8 mouse cellular contexts compared by ENCODE assay signal in genomic region chr3:104674329-104675220, GRCm38 (mm10). TPM values are rescaled to one million over a fixed set of nuclear protein-coding genes. Genes with fewer than 3 reads are reported as not detected.
A peak's percentile ranks its signal among the peaks of the same experiment; 100 is the strongest.
DNase-seq lines count a peak whose midpoint lies in the region; ATAC-seq and TF ChIP-seq lines count a peak whose summit lies in the region.

No protein-coding gene starts in this region.

- H3K4me1 ChIP-seq in lung, embryonic 14.5 days (ENCODE audit: insufficient read depth): peaks cover 5% of the 10 kb centered on the region; the same call in 1 of the 2 replicates
- H3K4me1 ChIP-seq in lung, adult 2 months (ENCODE audit: control insufficient read depth, insufficient read depth, low read length): peaks cover 11% of the 10 kb centered on the region
- H3K4me1 ChIP-seq in heart, embryonic 15.5 days (replicated peaks): peaks cover 42% of the 10 kb centered on the region
- peaks cover 23% of the 10 kb centered on the region for H3K4me1 ChIP-seq in midbrain, embryonic 13.5 days (replicated peaks)

- 13% methylated on average over 14 of the region's 14 CpGs for WGBS in lung, embryonic 14.5 days
- WGBS in lung, adult 2 months: 19% methylated on average over 14 of the region's 14 CpGs
- 13% methylated on average over 14 of the region's 14 CpGs for WGBS in heart, embryonic 15.5 days
- 31% methylated on average over 14 of the region's 14 CpGs for WGBS in midbrain, embryonic 13.5 days

- no peaks in the 10 kb centered on the region for H3K27me3 ChIP-seq in lung, embryonic 14.5 days (ENCODE audit: insufficient read depth, low read length)
- no peaks in the 10 kb centered on the region for H3K27me3 ChIP-seq in heart, embryonic 15.5 days
- H3K27me3 ChIP-seq in midbrain, embryonic 13.5 days: 0 out of 2 replicates have a peak, but pooled peaks cover 2% of the 10 kb centered on the region

- peak overlapping the region; percentile 63 for H3K27ac ChIP-seq in lung, embryonic 14.5 days (ENCODE audit: low read depth)
- H3K27ac ChIP-seq in heart, embryonic 15.5 days: peak overlapping the region; percentile 54
- no peak overlapping the region; the same call in 1 of the 2 replicates for H3K27ac ChIP-seq in midbrain, embryonic 13.5 days

- peak; percentile 59 for DNase-seq in lung, embryonic 14.5 days
- no peak for DNase-seq in lung, adult 2 months
- DNase-seq in embryo, embryonic 10 days (ENCODE audit: low spot score): peak; percentile 68
- peak; percentile 83 for DNase-seq in kidney, postnatal 14 days
- no peak for DNase-seq in layer of hippocampus, adult 9-11 months

- peak overlapping the region; percentile 41 for H3K4me3 ChIP-seq in lung, embryonic 14.5 days (ENCODE audit: low read depth, low read length)
- no peak overlapping the region for H3K4me3 ChIP-seq in lung, adult 2 months (replicated peaks; ENCODE audit: extremely low read depth, low read depth, low read length)
- H3K4me3 ChIP-seq in heart, embryonic 15.5 days: peak overlapping the region; percentile 54
- H3K4me3 ChIP-seq in midbrain, embryonic 13.5 days (replicated peaks): peak overlapping the region; percentile 40

- H3K36me3 ChIP-seq in lung, embryonic 14.5 days (ENCODE audit: insufficient read depth): no peaks in the 10 kb centered on the region
- no peaks in the 10 kb centered on the region for H3K36me3 ChIP-seq in heart, embryonic 15.5 days
- H3K36me3 ChIP-seq in midbrain, embryonic 13.5 days: no peaks in the 10 kb centered on the region

- no peaks in the 10 kb centered on the region for H3K9me3 ChIP-seq in lung, embryonic 14.5 days (ENCODE audit: low read depth, low read length)
- H3K9me3 ChIP-seq in heart, embryonic 15.5 days (replicated peaks): no peaks in the 10 kb centered on the region
- no peaks in the 10 kb centered on the region for H3K9me3 ChIP-seq in midbrain, embryonic 13.5 days

- H3K9ac ChIP-seq in lung, embryonic 14.5 days: peak overlapping the region; percentile 52
- peak overlapping the region; percentile 56 for H3K9ac ChIP-seq in heart, embryonic 15.5 days
- peak overlapping the region; percentile 56 for H3K9ac ChIP-seq in midbrain, embryonic 13.5 days (replicated peaks)

- TF ChIP-seq POLR2A in lung, adult 2 months (IDR thresholded peaks at IDR 0.05; ENCODE audit: borderline replicate concordance, extremely low read depth, low read depth, low read length): no peak

- peak; percentile 20; the same call in 1 of the 2 replicates for TF ChIP-seq CTCF in lung, embryonic 14.5 days (IDR thresholded peaks at IDR 0.05; ENCODE audit: low read depth)
- no peak for TF ChIP-seq CTCF in lung, adult 2 months (IDR thresholded peaks at IDR 0.05; ENCODE audit: insufficient read depth, low read length)

- ATAC-seq in lung, embryonic 14.5 days (ENCODE audit: insufficient read depth): peak; percentile 4; the same call in 1 of the 2 replicates
- ATAC-seq in heart, embryonic 15.5 days (replicated peaks; ENCODE audit: insufficient number of reproducible peaks, insufficient read depth, low FRiP score, low read depth): no peak; the same call in 1 of the 2 replicates
- no peak for ATAC-seq in midbrain, embryonic 13.5 days
- ATAC-seq in CD4-positive, CD25-positive, alpha-beta regulatory T cell, adult 4 months: no peak

- H3K4me2 ChIP-seq in lung, embryonic 14.5 days: peak overlapping the region; percentile 85
- peak overlapping the region; percentile 92 for H3K4me2 ChIP-seq in heart, embryonic 15.5 days
- peak overlapping the region; percentile 63 for H3K4me2 ChIP-seq in midbrain, embryonic 13.5 days (replicated peaks)

RNA-seq across cellular contexts. Expression of gene Slc16a1, which starts 36.1 kb away (rescaled TPM):
- polyA plus RNA-seq in lung, embryonic 14.5 days (2014; fragmentation: Nextera tagmentation; extraction: Ambion mirVana): 31.0 and 33.4 TPM in 2 replicates
- polyA plus RNA-seq in lung, adult 2 months (2012; rRNA removed): 14.5 and 15.7 TPM in 2 replicates
- 70.7 and 70.8 TPM in 2 replicates for polyA plus RNA-seq in heart, embryonic 15.5 days (2015; fragmentation: Nextera tagmentation; extraction: Ambion mirVana)
- polyA plus RNA-seq in midbrain, embryonic 13.5 days (2015; fragmentation: Nextera tagmentation; extraction: Ambion mirVana): 9.4 and 9.6 TPM in 2 replicates
- polyA plus RNA-seq in CD4-positive, CD25-positive, alpha-beta regulatory T cell, adult 4 months (2017; shearing (Covaris generic)): 1 to 10 TPM; 6.0 to 6.6 TPM

Comparison
In these comparisons a context has a peak if more than half of its experiments do, and no peak if none do; other contexts are left out.
1. DNase-seq: peak in lung, embryonic 14.5 days (single experiment), embryo, embryonic 10 days (single experiment) and kidney, postnatal 14 days (single experiment); none in lung, adult 2 months (single experiment) and layer of hippocampus, adult 9-11 months (single experiment).
2. Peak in every context shown above with its lines, with median percentiles within 50 percentile points of each other: H3K4me2 ChIP-seq and H3K9ac ChIP-seq.